Comparison of ENCODE assay signal across 10 mouse cellular contexts in the genomic region with DNA sequence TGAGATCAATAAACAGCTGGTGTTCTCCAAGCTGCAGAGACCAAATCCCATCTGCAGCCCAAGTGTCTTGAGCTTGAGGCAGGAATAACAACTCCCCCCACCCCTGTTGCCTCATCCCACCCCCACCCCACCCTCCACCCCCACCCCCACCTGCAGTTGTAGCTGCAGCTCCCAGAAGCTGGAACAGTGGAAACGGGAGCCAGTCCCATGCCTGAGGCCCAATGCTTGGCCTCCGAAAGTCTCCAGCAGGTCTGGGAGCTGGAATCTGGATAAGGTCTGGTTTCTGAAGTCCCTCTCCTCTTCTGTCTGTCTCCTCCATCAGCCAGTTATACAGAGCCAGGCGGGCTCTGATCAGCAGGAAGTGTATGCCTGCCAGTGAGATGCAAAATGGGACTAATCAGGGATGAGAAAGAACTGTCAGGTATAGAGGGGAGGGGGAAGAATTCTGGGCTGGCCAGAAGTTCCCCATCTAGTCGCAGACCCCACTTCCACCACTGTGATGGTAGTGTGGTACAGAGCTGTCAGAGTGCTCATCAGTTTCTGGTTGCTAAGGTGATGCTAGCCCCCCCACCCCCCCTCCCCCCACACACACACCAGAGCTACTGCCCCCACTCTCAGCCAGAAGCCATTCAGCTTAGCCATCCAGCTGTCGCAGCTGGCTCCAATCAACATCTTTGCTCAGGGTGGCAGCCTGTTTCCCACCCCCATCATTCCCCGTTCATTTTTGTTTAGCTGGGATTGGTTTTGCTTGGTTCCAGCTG.
DNase-seq lines count a peak whose midpoint lies in the region; ATAC-seq lines count a peak whose summit lies in the region.
"Had no signal": no experiment of that assay in that cellular context is flagged by ENCODE, and none has a peak within 500 bp of the region (broad histone marks: within the 10 kb centered on the region; RNA-seq: fewer than 3 reads in every experiment).

No protein-coding gene starts in this region.

- DNase-seq in kidney, adult 8-10 months, result no peak
- peak; percentile 83 for DNase-seq in embryonic facial prominence, embryonic 14.5 days (ENCODE audit: low spot score)
- DNase-seq in left cerebral cortex, adult 8-10 months (ENCODE audit: low spot score in 2 of 2), result no peak
- no peak for DNase-seq in layer of hippocampus, adult 8-10 months (ENCODE audit: low spot score in 2 of 2)
- DNase-seq: kidney, adult 11 months had no signal

- no peaks in the 10 kb centered on the region for H3K9me3 ChIP-seq in kidney, embryonic 14.5 days (ENCODE audit: control insufficient read depth, low read length)
- no peaks in the 10 kb centered on the region for H3K9me3 ChIP-seq in embryonic facial prominence, embryonic 14.5 days (ENCODE audit: control insufficient read depth, low read length)
- no peaks in the 10 kb centered on the region; the same call in 1 of the 2 replicates for H3K9me3 ChIP-seq in intestine, embryonic 16.5 days (ENCODE audit: control insufficient read depth, low read length)
- H3K9me3 ChIP-seq in neural tube, embryonic 14.5 days (ENCODE audit: control insufficient read depth, low read length), result no peaks in the 10 kb centered on the region
- H3K9me3 ChIP-seq: lung, embryonic 15.5 days had no signal

- no peak overlapping the region for H3K9ac ChIP-seq in kidney, embryonic 14.5 days (ENCODE audit: low read depth, low read length)
- H3K9ac ChIP-seq in embryonic facial prominence, embryonic 14.5 days (ENCODE audit: low read depth, low read length), result no peak overlapping the region
- H3K9ac ChIP-seq in intestine, embryonic 16.5 days (ENCODE audit: low read depth, low read length), result no peak overlapping the region
- H3K9ac ChIP-seq in neural tube, embryonic 14.5 days (replicated peaks; ENCODE audit: low read depth, low read length), result no peak overlapping the region
- H3K9ac ChIP-seq: lung, embryonic 15.5 days had no signal

- H3K4me2 ChIP-seq in kidney, embryonic 14.5 days (replicated peaks; ENCODE audit: low read depth, low read length), result no peak overlapping the region
- H3K4me2 ChIP-seq in embryonic facial prominence, embryonic 14.5 days (ENCODE audit: low read depth, low read length), result 0 out of 2 replicates have a peak overlapping the region, but pooled peaks have one; percentile 12
- H3K4me2 ChIP-seq in intestine, embryonic 16.5 days (ENCODE audit: low read depth, low read length), result no peak overlapping the region
- H3K4me2 ChIP-seq in neural tube, embryonic 14.5 days (ENCODE audit: low read depth, low read length), result no peak overlapping the region
- H3K4me2 ChIP-seq: lung, embryonic 15.5 days had no signal

- no peak overlapping the region; the same call in 1 of the 2 replicates for H3K27ac ChIP-seq in kidney, embryonic 14.5 days (ENCODE audit: low read depth, low read length)
- peak overlapping the region; percentile 57 for H3K27ac ChIP-seq in embryonic facial prominence, embryonic 14.5 days (replicated peaks; ENCODE audit: low read depth, low read length)
- peak overlapping the region; percentile 28; the same call in 1 of the 2 replicates for H3K27ac ChIP-seq in intestine, embryonic 16.5 days (ENCODE audit: low read length)
- no peak overlapping the region for H3K27ac ChIP-seq in neural tube, embryonic 14.5 days (ENCODE audit: low read depth, low read length)
- H3K27ac ChIP-seq: lung, embryonic 15.5 days had no signal

- WGBS in kidney, embryonic 14.5 days, result 20% methylated on average over 6 of the region's 6 CpGs
- WGBS in embryonic facial prominence, embryonic 14.5 days, result 7% methylated on average over 6 of the region's 6 CpGs
- 30% methylated on average over 6 of the region's 6 CpGs for WGBS in intestine, embryonic 16.5 days
- WGBS in neural tube, embryonic 14.5 days, result 14% methylated on average over 6 of the region's 6 CpGs

- peaks cover 16% of the 10 kb centered on the region for H3K4me1 ChIP-seq in kidney, embryonic 14.5 days (ENCODE audit: control insufficient read depth, insufficient read depth, low read length)
- H3K4me1 ChIP-seq in embryonic facial prominence, embryonic 14.5 days (ENCODE audit: control insufficient read depth, insufficient read depth, low read length), result peaks cover 17% of the 10 kb centered on the region
- peaks cover 23% of the 10 kb centered on the region; the same call in 1 of the 2 replicates for H3K4me1 ChIP-seq in intestine, embryonic 16.5 days (ENCODE audit: control insufficient read depth, insufficient read depth, low read length)
- 0 out of 2 replicates have a peak, but pooled peaks cover 10% of the 10 kb centered on the region for H3K4me1 ChIP-seq in neural tube, embryonic 14.5 days (ENCODE audit: control insufficient read depth, insufficient read depth, low read length)

- no peaks in the 10 kb centered on the region for H3K36me3 ChIP-seq in kidney, embryonic 14.5 days (ENCODE audit: control insufficient read depth, insufficient read depth, low read length)
- H3K36me3 ChIP-seq in embryonic facial prominence, embryonic 14.5 days (ENCODE audit: control insufficient read depth, insufficient read depth, low read length), result no peaks in the 10 kb centered on the region
- H3K36me3 ChIP-seq in intestine, embryonic 16.5 days (ENCODE audit: control insufficient read depth, insufficient read depth, low read length), result peaks cover 2% of the 10 kb centered on the region; the same call in 1 of the 2 replicates
- H3K36me3 ChIP-seq in neural tube, embryonic 14.5 days (ENCODE audit: control insufficient read depth, insufficient read depth, low read length), result no peaks in the 10 kb centered on the region
- H3K36me3 ChIP-seq: lung, embryonic 15.5 days had no signal

- H3K27me3 ChIP-seq in kidney, embryonic 14.5 days (ENCODE audit: control insufficient read depth, insufficient read depth, low read length), result no peaks in the 10 kb centered on the region
- no peaks in the 10 kb centered on the region for H3K27me3 ChIP-seq in embryonic facial prominence, embryonic 14.5 days (replicated peaks; ENCODE audit: control insufficient read depth, insufficient read depth, low read length)
- no peaks in the 10 kb centered on the region for H3K27me3 ChIP-seq in intestine, embryonic 16.5 days (replicated peaks; ENCODE audit: control insufficient read depth, insufficient read depth, low read length)
- H3K27me3 ChIP-seq in neural tube, embryonic 14.5 days (ENCODE audit: control insufficient read depth, insufficient read depth, low read length), result no peaks in the 10 kb centered on the region
- H3K27me3 ChIP-seq: lung, embryonic 15.5 days had no signal

- ATAC-seq in kidney, embryonic 14.5 days (ENCODE audit: low FRiP score, low TSS enrichment), result 0 out of 2 replicates have a peak, but pooled peaks have one; percentile 25
- ATAC-seq in embryonic facial prominence, embryonic 14.5 days (ENCODE audit: low read depth), result peak; percentile 74
- peak; percentile 28 for ATAC-seq in intestine, embryonic 16.5 days
- ATAC-seq in neural tube, embryonic 14.5 days (ENCODE audit: low read depth), result peak; percentile 81
- ATAC-seq in inflammation-experienced regulatory T-cells, adult 6 months, result no peak

- H3K4me3 ChIP-seq in kidney, embryonic 14.5 days (ENCODE audit: low read length), result no peak overlapping the region
- no peak overlapping the region for H3K4me3 ChIP-seq in embryonic facial prominence, embryonic 14.5 days (ENCODE audit: low read depth, low read length)
- H3K4me3 ChIP-seq in intestine, embryonic 16.5 days (ENCODE audit: low read length), result no peak overlapping the region
- H3K4me3 ChIP-seq in neural tube, embryonic 14.5 days (ENCODE audit: low read depth, low read length), result no peak overlapping the region
- H3K4me3 ChIP-seq: lung, embryonic 15.5 days had no signal

Comparison
In these comparisons a context has a peak if more than half of its experiments do, and no peak if none do; other contexts are left out.
1. H3K27ac ChIP-seq: peak in embryonic facial prominence, embryonic 14.5 days (single experiment) and intestine, embryonic 16.5 days (single experiment); none in kidney, embryonic 14.5 days (single experiment) and neural tube, embryonic 14.5 days (single experiment).